Mouse (Mus musculus): ENCODE measurements around the gene Cntd1.

DNA sequence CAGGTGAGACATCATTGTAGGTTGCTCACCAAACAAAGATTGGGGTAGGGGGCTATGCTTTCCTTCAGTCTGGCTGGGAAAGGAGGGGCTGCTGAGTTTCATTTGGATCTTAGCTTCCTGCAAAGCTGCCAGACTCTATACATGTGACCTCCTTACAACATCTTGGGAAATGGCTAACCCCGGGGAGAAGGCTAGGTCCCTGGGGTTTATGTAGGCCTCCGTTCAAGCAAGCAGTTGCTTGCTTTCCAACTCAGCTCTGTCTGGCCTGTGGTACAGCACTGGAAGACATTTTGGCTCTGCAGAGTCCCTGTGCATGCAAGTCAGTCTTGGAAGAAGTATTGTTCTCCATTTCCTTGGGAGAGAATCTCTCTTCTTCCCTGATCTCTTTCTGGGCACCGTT, 53.7 kb downstream of the Cntd1 start:
- TF ChIP-seq POLR2A (IDR thresholded peaks at IDR 0.05; ENCODE audit: borderline replicate concordance, control insufficient read depth, low read depth, low read length) (no peak), CTCF (IDR thresholded peaks at IDR 0.05; ENCODE audit: control insufficient read depth, insufficient read depth, low read length) (no peak)

Data from bone marrow, adult 2 months (tissue).